Mouse (Mus musculus) stomach, embryonic 15.5 days (tissue): ENCODE results near the gene Lrch2. TPM values are rescaled to one million over a fixed set of nuclear protein-coding genes. Genes with fewer than 3 reads are reported as not detected.
"Not testable (repeated sequence)": the region's sequence is repeated elsewhere in the genome, so short reads cannot be mapped to it uniquely, and the experiment has no call there.

ENCODE experiments used
- ATAC-seq: fragments of 200-750 bp; cut with Nextera tagmentation; 2 replicates; pipeline ENCODE4 v1.8.0; 2017; ENCODE audit warnings: low read depth, moderate number of reproducible peaks, moderate TSS enrichment; ENCODE audit not compliant: insufficient read depth, low FRiP score
- H3K27ac ChIP-seq: fragments of 300-500 bp; sonication (generic); 2 replicates; pipeline ENCODE4 v1.5.1; 2015; ENCODE audit warnings: mild to moderate bottlenecking, inconsistent platforms
- H3K27me3 ChIP-seq: fragments of 300-500 bp; sonication (generic); replicated peaks from 2 replicates; pipeline ENCODE4 v1.6.1; 2015; ENCODE audit warnings: inconsistent platforms
- H3K36me3 ChIP-seq: fragments of 300-500 bp; sonication (generic); 2 replicates; pipeline ENCODE4 v1.6.1; 2015; ENCODE audit warnings: inconsistent platforms
- H3K4me1 ChIP-seq: fragments of 300-500 bp; sonication (generic); 2 replicates; pipeline ENCODE4 v1.6.1; 2015; ENCODE audit warnings: inconsistent platforms
- H3K4me2 ChIP-seq: fragments of 300-500 bp; sonication (generic); 2 replicates; pipeline ENCODE4 v1.6.1; 2015; ENCODE audit warnings: mild to moderate bottlenecking, inconsistent platforms
- H3K4me3 ChIP-seq: fragments of 300-500 bp; sonication (generic); replicated peaks from 2 replicates; pipeline ENCODE4 v1.5.1; 2015; ENCODE audit warnings: inconsistent platforms
- H3K9ac ChIP-seq: fragments of 300-500 bp; sonication (generic); 2 replicates; pipeline ENCODE4 v1.6.1; 2015; ENCODE audit warnings: inconsistent platforms
- H3K9me3 ChIP-seq: fragments of 300-500 bp; sonication (generic); 2 replicates; pipeline ENCODE4 v1.6.1; 2016; ENCODE audit warnings: inconsistent platforms
- WGBS: fragments of 180-500 bp; shearing (Covaris S2); methylation state at CpG from one replicate; pipeline ENCODE4 v1.1.7; 2015; 5-methylcytosine and 5-hydroxymethylcytosine counted together
- polyA plus RNA-seq: library from polyadenylated mRNA; unstranded; fragments of >200 nt; fragmentation: Nextera tagmentation; extraction: Ambion mirVana; gene quantifications from 2 replicates; pipeline ENCODE4 v1.2.1, GENCODE M21; 2015

Gene Lrch2
- 3.4 and 3.9 TPM in 2 replicates for polyA plus RNA-seq

DNA sequence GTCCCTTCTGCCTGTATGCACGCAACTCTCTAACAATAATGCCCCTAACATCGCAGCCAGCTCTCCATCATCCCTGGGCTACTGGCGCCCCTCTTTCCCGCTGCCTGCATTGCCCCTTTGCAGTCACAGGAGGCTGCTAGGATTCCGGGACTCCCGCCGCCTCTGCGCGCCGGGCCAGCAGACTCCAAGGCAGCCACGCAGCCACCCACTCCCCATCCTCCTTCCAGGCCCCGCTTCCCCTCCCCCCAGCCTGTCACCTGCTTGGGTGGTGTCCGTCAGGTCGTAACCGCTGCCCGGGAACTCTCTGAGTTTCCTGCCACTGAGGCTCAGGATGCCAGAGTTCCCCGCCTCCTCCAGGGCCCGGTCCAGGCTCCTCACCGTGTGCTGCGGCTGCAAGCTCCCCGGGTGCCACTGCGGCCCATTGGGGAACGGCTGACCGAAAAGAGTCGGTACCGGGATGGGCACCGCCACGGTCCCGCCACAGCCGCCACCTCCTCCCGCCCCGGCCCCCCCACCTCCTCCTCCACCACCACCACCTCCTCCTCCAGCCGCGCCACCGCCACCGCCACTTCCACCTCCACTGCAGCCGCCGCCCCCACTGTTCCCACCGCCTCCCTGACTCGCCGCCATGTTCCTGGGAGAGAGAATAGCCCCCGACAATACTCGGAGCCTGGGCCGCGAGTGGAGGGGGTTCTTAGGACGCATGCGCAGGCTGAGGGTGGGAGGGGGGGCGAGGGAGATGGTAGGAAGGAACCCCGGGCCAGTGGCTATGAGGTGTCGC lies at the start of gene Lrch2:
Gene Lrch2, minus strand, starts transcription at position 661 of the 781 bp plus-strand sequence.
- 15% methylated on average over 38 of the region's 50 CpGs for WGBS
- H3K27me3 ChIP-seq = no peaks in the 10 kb centered on the region
- ATAC-seq = peak; percentile 53; the same call in 1 of the 2 replicates
- H3K4me1 ChIP-seq = no peaks in the 10 kb centered on the region
- H3K27ac ChIP-seq = peak within 1 kb of the TSS; percentile 48
- peak within 1 kb of the TSS; percentile 53 for H3K4me2 ChIP-seq
- no peak within 1 kb of the TSS for H3K9ac ChIP-seq
- H3K36me3 ChIP-seq = no peaks in the 10 kb centered on the region
- no peaks in the 10 kb centered on the region for H3K9me3 ChIP-seq
- H3K4me3 ChIP-seq = peak within 1 kb of the TSS; percentile 52

DNA sequence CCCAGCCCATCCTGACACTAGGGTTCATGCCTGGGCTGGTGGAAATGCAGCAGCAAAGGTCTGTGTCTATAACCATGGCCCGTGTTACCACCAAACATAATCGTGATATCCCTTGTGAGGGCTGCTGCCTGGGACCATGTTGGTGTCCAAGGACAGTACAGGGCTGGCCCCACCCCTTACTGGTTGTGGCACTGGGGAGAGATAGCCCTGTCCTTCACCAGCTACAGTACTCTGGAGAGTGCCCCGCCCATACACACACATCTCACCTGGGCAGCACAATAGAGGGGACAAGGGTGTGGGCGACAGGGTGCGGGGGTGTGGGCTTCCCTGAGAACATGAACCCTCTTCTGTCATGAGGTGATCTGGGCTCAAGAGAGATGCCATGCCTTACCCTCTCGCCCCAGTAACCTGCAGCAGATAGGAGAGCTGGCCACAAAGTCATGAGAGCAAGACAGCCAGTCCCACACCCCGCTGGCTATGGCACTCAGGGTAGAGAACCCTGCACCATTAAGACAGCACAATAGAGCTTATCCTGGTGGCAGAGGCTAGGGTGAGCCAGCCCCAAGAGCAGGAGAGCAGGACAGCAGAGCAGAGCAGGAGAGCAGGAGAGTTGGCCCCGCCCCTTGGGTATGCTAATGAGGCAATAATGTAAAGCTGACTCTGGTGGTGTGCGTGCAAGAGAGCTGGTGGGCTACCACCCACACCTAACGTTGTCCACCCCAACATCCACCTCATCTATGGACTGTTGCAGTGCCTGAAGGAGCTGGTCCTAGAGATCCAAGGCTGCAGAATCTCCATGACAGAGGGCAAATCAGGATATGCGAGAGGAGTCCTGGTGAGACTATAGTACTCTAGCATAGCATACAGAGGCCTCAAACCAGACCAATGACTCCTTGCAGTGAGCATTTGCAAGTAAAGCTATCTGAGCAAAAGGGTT lies 12.7 kb downstream of the Lrch2 start:
- Histone ChIP-seq H3K4me1 (no peaks in the 10 kb centered on the region), H3K27ac (no peak overlapping the region), H3K27me3 (no peaks in the 10 kb centered on the region), H3K36me3 (no peaks in the 10 kb centered on the region), H3K4me3 (no peak overlapping the region), H3K9ac (no peak overlapping the region), H3K9me3 (no peaks in the 10 kb centered on the region), H3K4me2 (no peak overlapping the region)
- WGBS = 63% methylated on average over 11 of the region's 11 CpGs
- no peak for ATAC-seq

DNA sequence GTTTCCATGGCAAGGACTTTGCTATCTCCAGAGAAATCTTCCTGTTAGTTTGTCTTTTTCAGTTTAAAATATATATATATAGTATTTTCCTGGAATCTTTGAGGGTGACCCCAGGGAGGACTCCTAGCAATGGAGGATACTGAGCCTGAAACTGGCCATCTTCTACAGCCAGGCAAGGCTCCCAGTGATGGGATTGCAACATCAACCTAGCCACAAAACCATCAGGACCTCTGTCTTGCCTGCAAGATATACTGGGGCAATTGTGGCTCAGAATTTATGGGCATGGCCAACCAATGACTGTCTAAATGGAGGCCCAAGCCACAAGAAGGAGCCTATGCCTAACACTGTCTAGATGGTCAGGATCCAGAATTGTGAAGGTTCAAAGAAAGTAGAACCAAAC lies 15.5 kb downstream of the Lrch2 start:
- H3K9me3 ChIP-seq = no peaks in the 10 kb centered on the region
- no peaks in the 10 kb centered on the region for H3K36me3 ChIP-seq
- no peak overlapping the region for H3K9ac ChIP-seq
- H3K4me1 ChIP-seq = no peaks in the 10 kb centered on the region
- no peak overlapping the region for H3K27ac ChIP-seq
- H3K27me3 ChIP-seq = no peaks in the 10 kb centered on the region
- H3K4me2 ChIP-seq = no peak overlapping the region
- no peak for ATAC-seq
- H3K4me3 ChIP-seq = no peak overlapping the region

DNA sequence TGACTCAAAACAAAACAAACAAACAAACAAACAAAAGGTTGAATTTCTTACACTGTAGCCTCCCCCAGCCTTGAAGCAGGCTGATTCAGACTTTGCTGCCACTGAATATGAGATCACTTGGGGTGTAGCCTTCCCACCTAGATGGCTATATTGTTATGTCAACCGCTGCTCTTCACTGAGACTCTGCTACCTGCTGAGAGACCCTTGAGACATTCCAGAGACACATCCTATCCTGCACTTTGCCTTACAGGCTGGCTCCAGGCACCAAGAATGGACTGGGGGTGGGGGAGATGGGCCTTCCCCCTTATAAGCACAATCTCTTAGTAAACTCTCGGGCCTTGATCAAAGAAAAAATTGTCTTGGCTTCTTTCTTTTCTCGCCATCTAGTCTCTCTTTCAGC lies 16.8 kb downstream of the Lrch2 start:
- not testable (repeated sequence) for H3K36me3 ChIP-seq, H3K9ac ChIP-seq, H3K4me3 ChIP-seq, H3K9me3 ChIP-seq, H3K27ac ChIP-seq, H3K4me2 ChIP-seq, ATAC-seq, H3K4me1 ChIP-seq, H3K27me3 ChIP-seq
- 74% methylated on average over 3 of the region's 3 CpGs for WGBS

DNA sequence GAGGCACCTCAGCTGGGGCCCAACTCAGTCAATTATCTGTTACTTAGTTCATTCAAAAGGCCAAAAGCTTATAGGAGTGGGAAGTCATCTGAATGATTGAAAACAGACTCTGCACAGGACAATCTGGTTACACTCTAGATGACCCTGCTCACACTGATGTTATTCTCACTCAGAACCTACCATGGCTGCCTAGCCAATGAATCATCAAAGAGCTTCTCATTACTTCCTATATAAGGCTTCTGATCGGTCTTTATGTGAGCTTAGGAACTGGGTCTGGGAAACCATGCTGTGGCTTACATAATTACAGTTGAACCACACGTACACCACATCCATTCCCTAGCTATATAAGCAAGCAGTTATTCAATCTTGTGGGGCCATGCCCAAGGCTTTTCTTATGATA lies 18.3 kb downstream of the Lrch2 start:
- 80% methylated on average over 2 of the region's 2 CpGs for WGBS
- Histone ChIP-seq H3K4me3 (no peak overlapping the region), H3K27ac (no peak overlapping the region), H3K4me2 (no peak overlapping the region), H3K36me3 (no peaks in the 10 kb centered on the region), H3K27me3 (no peaks in the 10 kb centered on the region), H3K9ac (no peak overlapping the region), H3K9me3 (no peaks in the 10 kb centered on the region), H3K4me1 (no peaks in the 10 kb centered on the region)
- ATAC-seq = no peak

DNA sequence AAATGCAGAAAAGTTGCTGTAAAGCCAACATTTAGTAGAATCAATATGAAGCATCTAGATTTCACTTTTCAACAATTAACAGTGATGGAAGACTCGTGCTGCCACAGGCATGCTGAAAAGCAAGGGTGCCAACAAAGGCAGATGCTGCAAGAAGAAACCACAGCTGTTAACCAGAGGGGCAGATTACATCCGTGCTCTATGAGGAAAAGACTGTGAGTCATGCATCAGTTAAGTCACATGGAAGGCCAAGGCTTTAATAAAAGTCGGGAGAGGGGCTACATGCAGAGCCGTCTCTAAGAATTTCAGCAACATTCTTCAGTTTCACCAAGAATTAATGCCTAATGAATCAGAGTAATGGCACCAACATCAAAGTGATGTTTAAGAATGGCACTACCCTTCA lies 22.2 kb downstream of the Lrch2 start:
- H3K4me2 ChIP-seq = no peak overlapping the region
- H3K9me3 ChIP-seq = no peaks in the 10 kb centered on the region
- no peak overlapping the region for H3K27ac ChIP-seq
- ATAC-seq = no peak
- no peaks in the 10 kb centered on the region for H3K36me3 ChIP-seq
- WGBS = 50% methylated on average over 4 of the region's 4 CpGs
- H3K4me3 ChIP-seq = no peak overlapping the region
- H3K4me1 ChIP-seq = no peaks in the 10 kb centered on the region
- no peak overlapping the region for H3K9ac ChIP-seq
- no peaks in the 10 kb centered on the region for H3K27me3 ChIP-seq

DNA sequence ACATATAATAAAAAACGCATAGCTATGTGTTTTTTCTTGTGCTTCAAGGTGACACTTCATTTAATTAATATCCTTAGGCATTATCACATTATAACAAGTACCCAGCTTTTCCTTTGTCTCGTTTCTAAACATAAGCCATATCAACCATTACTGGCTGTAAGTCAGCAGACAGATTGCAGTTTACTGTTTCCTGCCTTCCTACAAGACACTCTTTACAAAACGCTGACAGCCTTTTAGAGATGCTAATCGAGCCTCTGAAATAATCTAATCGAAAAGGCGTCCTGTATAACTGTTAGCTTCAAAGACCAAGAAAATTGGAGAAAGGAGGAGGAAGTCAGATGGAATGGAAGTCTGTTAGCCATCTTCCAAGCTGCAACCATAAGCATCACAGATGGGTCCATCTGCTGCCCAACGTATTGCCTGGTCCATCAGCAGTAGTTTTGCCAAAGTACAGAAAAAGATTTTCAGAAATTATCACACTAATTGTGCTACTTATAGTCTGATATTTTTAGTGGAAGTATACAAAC lies 26.2 kb downstream of the Lrch2 start:
- no peak overlapping the region for H3K27ac ChIP-seq
- H3K9me3 ChIP-seq = no peaks in the 10 kb centered on the region
- H3K4me1 ChIP-seq = no peaks in the 10 kb centered on the region
- no peak for ATAC-seq
- H3K4me3 ChIP-seq = no peak overlapping the region
- no peaks in the 10 kb centered on the region for H3K36me3 ChIP-seq
- no peak overlapping the region for H3K9ac ChIP-seq
- 60% methylated on average over 7 of the region's 7 CpGs for WGBS
- no peaks in the 10 kb centered on the region for H3K27me3 ChIP-seq
- H3K4me2 ChIP-seq = no peak overlapping the region

DNA sequence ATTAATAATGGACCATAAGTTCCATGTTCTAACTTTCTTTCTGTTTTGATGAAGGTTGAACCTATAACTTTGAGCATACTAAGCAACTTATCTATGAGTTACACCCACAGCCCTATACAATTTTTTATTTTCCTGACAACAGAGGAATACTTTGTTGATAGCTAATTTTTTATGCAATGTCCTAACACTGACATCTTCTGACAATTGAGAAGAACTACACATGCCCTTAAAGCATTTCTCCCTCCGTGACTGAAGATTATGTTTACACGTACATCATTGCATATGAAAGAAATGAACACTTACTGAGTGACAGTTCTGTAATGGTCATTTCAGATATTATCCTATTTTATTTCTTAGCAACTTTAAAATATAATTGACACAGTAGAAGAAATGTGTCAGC lies 64.3 kb downstream of the Lrch2 start:
- no peaks in the 10 kb centered on the region for H3K27me3 ChIP-seq
- no peak overlapping the region for H3K4me2 ChIP-seq
- H3K36me3 ChIP-seq = no peaks in the 10 kb centered on the region
- H3K27ac ChIP-seq = no peak overlapping the region
- no peak for ATAC-seq
- H3K4me3 ChIP-seq = no peak overlapping the region
- H3K4me1 ChIP-seq = no peaks in the 10 kb centered on the region
- no peaks in the 10 kb centered on the region for H3K9me3 ChIP-seq
- 57% methylated on average over 2 of the region's 2 CpGs for WGBS
- H3K9ac ChIP-seq = no peak overlapping the region

- H3K27me3 ChIP-seq, H3K9me3 ChIP-seq, H3K36me3 ChIP-seq, ATAC-seq, H3K27ac ChIP-seq, H3K9ac ChIP-seq, H3K4me2 ChIP-seq, H3K4me3 ChIP-seq, H3K4me1 ChIP-seq: not testable (repeated sequence)
- 72% methylated on average over 1 of the region's 1 CpGs for WGBS
Measured at GRCm38 (mm10) chrX:147453610-147454009, 100.3 kb downstream of the Lrch2 start, which contains the start of gene Vmn1r239-ps. TSS of gene Vmn1r239-ps (minus strand) at chrX:147453710.

DNA sequence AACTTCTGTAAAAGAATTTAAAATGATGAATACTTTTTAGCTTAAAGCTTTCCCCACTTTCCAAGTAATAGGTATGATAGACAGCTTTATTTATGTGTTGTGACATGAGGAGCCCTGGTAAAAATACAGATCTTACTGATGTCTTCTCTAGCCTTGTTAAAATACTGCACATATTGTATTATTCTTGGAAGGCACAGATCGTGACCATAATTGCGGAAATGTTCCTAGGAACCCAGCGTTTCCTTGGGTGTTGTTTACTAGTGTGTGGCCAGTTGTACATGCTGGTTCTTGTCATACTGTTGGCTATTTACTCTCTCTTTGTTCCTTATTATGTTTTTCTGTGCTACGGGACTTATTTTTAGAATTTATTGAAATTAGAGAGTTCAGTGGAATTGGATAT lies 110.5 kb downstream of the Lrch2 start:
- Histone ChIP-seq H3K27me3 (no peaks in the 10 kb centered on the region), H3K4me2 (no peak overlapping the region), H3K27ac (no peak overlapping the region), H3K9me3 (no peaks in the 10 kb centered on the region), H3K4me1 (no peaks in the 10 kb centered on the region), H3K9ac (no peak overlapping the region), H3K36me3 (no peaks in the 10 kb centered on the region), H3K4me3 (no peak overlapping the region)
- no peak for ATAC-seq
- WGBS = 89% methylated on average over 4 of the region's 4 CpGs

- Histone ChIP-seq H3K4me1 (no peaks in the 10 kb centered on the region), H3K4me3 (no peak overlapping the region), H3K27me3 (no peaks in the 10 kb centered on the region), H3K27ac (no peak overlapping the region), H3K9me3 (no peaks in the 10 kb centered on the region), H3K36me3 (no peaks in the 10 kb centered on the region), H3K9ac (no peak overlapping the region), H3K4me2 (no peak overlapping the region)
- no peak for ATAC-seq
- 81% methylated on average over 2 of the region's 2 CpGs for WGBS
Measured at GRCm38 (mm10) chrX:147435400-147435799, 118.5 kb downstream of the Lrch2 start.

DNA sequence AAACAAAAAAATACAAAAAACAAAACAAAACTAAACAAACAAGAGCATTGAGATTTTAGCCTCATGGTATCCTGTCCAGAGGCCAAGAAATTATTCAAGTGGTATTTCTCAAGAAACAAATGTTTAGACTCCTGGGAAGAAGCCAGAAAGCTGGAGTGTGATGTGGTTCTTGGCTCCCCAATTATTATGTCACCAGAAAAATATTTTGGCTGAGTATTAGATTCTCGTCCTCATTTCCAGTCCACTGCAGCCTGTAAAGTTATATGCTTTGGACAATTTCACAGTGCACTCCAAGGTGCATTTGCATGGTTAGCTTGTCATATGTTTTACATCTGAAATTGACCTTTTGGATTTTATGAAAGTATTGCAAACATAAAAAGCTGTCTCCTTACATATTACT lies 124.1 kb downstream of the Lrch2 start:
- 29% methylated on average over 1 of the region's 1 CpGs for WGBS
- Histone ChIP-seq H3K4me2 (no peak overlapping the region), H3K36me3 (no peaks in the 10 kb centered on the region), H3K9ac (no peak overlapping the region), H3K4me3 (no peak overlapping the region), H3K4me1 (no peaks in the 10 kb centered on the region), H3K9me3 (no peaks in the 10 kb centered on the region), H3K27me3 (no peaks in the 10 kb centered on the region), H3K27ac (no peak overlapping the region)
- peak; percentile 22; the same call in 1 of the 2 replicates for ATAC-seq
